Mouse (Mus musculus) heart, adult 2 months (tissue): ENCODE measurements around the gene Grin2a.

Source experiments
- CTCF ChIP-seq: fragments of 200-600 bp; IDR thresholded peaks from 2 replicates; pipeline ENCODE4 v1.8.1; 2022; ENCODE audit warnings: antibody characterized with exemption, mild to moderate bottlenecking, moderate library complexity
- POLR2A ChIP-seq: fragments of 200-500 bp; IDR thresholded peaks from 2 replicates; pipeline ENCODE4 v1.6.1; 2011; ENCODE audit warnings: mild to moderate bottlenecking, low read depth, low read length, control low read depth; ENCODE audit not compliant: insufficient read depth

GRCm38 (mm10) chr16:9995814-9996210 lies 452 bp upstream of the Grin2a start:
- TF ChIP-seq POLR2A = no peak
- no peak for TF ChIP-seq CTCF
